Mouse (Mus musculus) myocyte (in vitro differentiated cells): ENCODE results near the gene Sh3pxd2a.

Experiments
- CEBPB ChIP-seq: IDR thresholded peaks from 2 replicates; pipeline ENCODE4 v1.6.1; 2011; ENCODE audit warnings: mild to moderate bottlenecking, moderate library complexity; ENCODE audit not compliant: poor library complexity, insufficient read depth, severe bottlenecking
- E2F4 ChIP-seq: IDR thresholded peaks from one replicate; pipeline ENCODE4 v1.6.1; 2011; ENCODE audit warnings: mild to moderate bottlenecking, control low read depth, moderate library complexity; ENCODE audit not compliant: insufficient read depth
- MAX ChIP-seq: IDR thresholded peaks from one replicate; pipeline ENCODE4 v1.6.1; 2011; ENCODE audit warnings: low read depth, mild to moderate bottlenecking, control low read depth
- MYOD1 ChIP-seq, 3 experiments: IDR thresholded peaks; one replicate each; pipeline ENCODE4 v1.6.1; 2011; ENCODE audit warnings: control low read depth in 2 of 3, low read depth in 2 of 3, mild to moderate bottlenecking in 2 of 3, moderate library complexity in 1 of 3; ENCODE audit not compliant: insufficient read length in 2 of 3, control insufficient read depth in 1 of 3
- POLR2A ChIP-seq: IDR thresholded peaks from one replicate; pipeline ENCODE4 v1.6.1; 2011; ENCODE audit warnings: low read depth, mild to moderate bottlenecking, control low read depth, moderate library complexity; ENCODE audit not compliant: insufficient read length
- USF1 ChIP-seq: IDR thresholded peaks from one replicate; pipeline ENCODE4 v1.6.1; 2011; ENCODE audit warnings: low read depth, mild to moderate bottlenecking, control low read depth, moderate library complexity

DNA sequence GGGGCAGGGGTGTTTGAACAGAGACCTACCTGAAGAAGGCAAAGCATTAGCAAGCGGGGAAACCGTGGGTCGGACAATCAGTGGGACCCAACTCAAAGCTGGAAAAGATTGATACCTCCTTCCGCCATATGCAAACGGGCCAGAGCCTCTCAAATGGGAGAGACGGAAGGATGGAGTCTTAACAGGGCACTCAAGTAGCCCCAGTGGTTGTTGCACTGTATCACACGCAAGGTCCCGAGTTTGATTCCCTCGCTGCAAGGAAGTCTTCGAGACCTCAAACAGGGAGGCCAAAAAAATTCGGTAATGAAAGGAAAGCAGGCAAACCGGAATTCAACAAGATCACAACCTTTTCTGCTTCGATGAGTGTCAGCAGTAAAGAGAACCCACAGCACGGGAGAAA lies 29.5 kb downstream of the Sh3pxd2a start:
- TF ChIP-seq POLR2A (no peak), USF1 (no peak), MYOD1 (IDR thresholded peaks at IDR 0.05; ENCODE audit: control insufficient read depth in 1 of 3, insufficient read length in 2 of 3, low read depth in 2 of 3) (no peak), CEBPB (no peak), MAX (no peak), E2F4 (no peak)
